Mouse (Mus musculus) 3134 (cell line): ENCODE measurements around the gene Irf2.

Experiments
- DNase-seq: peaks from one replicate; pipeline ENCODE4 v3.0.0-alpha.2; 2011; ENCODE audit warnings: low spot score; ENCODE audit not compliant: insufficient read length; ENCODE audit errors: extremely low read depth

Irf2 gene

GRCm38 (mm10) chr8:46739003-46739949 lies at the start of gene Irf2:
Gene Irf2 (plus strand): TSS chr8:46739732.
- peak; percentile 94 for DNase-seq

GRCm38 (mm10) chr8:46690111-46690510 lies 49.4 kb upstream of the Irf2 start:
- DNase-seq, result no peak

GRCm38 (mm10) chr8:46690581-46690980 lies 49.0 kb upstream of the Irf2 start:
- DNase-seq, result no peak

- no peak for DNase-seq
Measured at GRCm38 (mm10) chr8:46691360-46691759, 48.2 kb upstream of the Irf2 start.

- DNase-seq, result no peak
Measured at GRCm38 (mm10) chr8:46696256-46697041, 43.1 kb upstream of the Irf2 start.

- no peak for DNase-seq
Measured at GRCm38 (mm10) chr8:46697566-46697965, 42.0 kb upstream of the Irf2 start.

GRCm38 (mm10) chr8:46698162-46698561 lies 41.4 kb upstream of the Irf2 start:
- DNase-seq, result no peak

- no peak for DNase-seq
Measured at GRCm38 (mm10) chr8:46705145-46705544, 34.4 kb upstream of the Irf2 start.

GRCm38 (mm10) chr8:46706730-46707129 lies 32.8 kb upstream of the Irf2 start:
- no peak for DNase-seq

GRCm38 (mm10) chr8:46709302-46709701 lies 30.2 kb upstream of the Irf2 start:
- no peak for DNase-seq

GRCm38 (mm10) chr8:46710289-46710688 lies 29.2 kb upstream of the Irf2 start:
- no peak for DNase-seq

- DNase-seq, result no peak
Measured at GRCm38 (mm10) chr8:46711496-46711895, 28.0 kb upstream of the Irf2 start.

- DNase-seq, result no peak
Measured at GRCm38 (mm10) chr8:46713178-46713577, 26.4 kb upstream of the Irf2 start.

GRCm38 (mm10) chr8:46713844-46714243 lies 25.7 kb upstream of the Irf2 start:
- DNase-seq, result no peak

- DNase-seq, result peak; percentile 30
Measured at GRCm38 (mm10) chr8:46714400-46714799, 25.1 kb upstream of the Irf2 start.

- no peak for DNase-seq
Measured at GRCm38 (mm10) chr8:46716477-46716876, 23.1 kb upstream of the Irf2 start.

GRCm38 (mm10) chr8:46717170-46717569 lies 22.4 kb upstream of the Irf2 start:
- DNase-seq, result no peak

GRCm38 (mm10) chr8:46718301-46718700 lies 21.2 kb upstream of the Irf2 start:
- DNase-seq, result no peak

- no peak for DNase-seq
Measured at GRCm38 (mm10) chr8:46718747-46719146, 20.8 kb upstream of the Irf2 start.

GRCm38 (mm10) chr8:46720656-46721055 lies 18.9 kb upstream of the Irf2 start:
- no peak for DNase-seq

GRCm38 (mm10) chr8:46721065-46721845 lies 18.3 kb upstream of the Irf2 start:
- DNase-seq, result no peak
